Mouse (Mus musculus): Measurements from ENCODE around the gene Ifna14.
"Not testable (repeated sequence)": the region's sequence is repeated elsewhere in the genome, so short reads cannot be mapped to it uniquely, and the experiment has no call there.

Gene Ifna14

DNA sequence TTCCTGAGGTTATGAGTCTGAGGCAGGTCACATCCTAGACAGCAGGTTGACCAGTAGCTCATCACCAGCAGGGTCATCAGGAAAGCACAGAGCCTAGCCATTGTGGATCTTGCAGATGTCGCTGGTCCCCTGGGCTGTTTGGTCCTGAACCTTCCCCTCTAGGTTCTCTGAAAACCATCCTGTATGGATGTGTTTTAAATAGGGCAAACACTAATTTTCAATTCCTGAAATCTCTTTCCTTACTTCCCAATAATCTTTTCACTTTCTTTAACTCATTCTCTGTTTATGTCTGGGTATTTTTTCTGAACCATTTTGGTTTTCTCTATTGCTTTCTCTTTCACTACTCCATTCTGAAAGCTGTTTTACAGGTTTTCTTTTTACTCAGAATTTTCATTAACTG, at the start of gene Ifna14:
Ifna14 (minus strand) TSS at position 101 of the 400 bp plus-strand sequence.
- no peak for DNase-seq (ENCODE audit: inconsistent age in 2 of 2, low spot score in 1 of 2)

- DNase-seq (ENCODE audit: inconsistent age in 2 of 2, low spot score in 1 of 2), result no peak
Observed at GRCm38 (mm10) chr4:88603276-88603675, 31.7 kb upstream of the Ifna14 start, which contains the start of gene Ifna12. Gene Ifna12, minus strand, starts transcription at chr4:88603376.

- no peak for DNase-seq (ENCODE audit: inconsistent age in 2 of 2, low spot score in 1 of 2)
Observed at GRCm38 (mm10) chr4:88592285-88592684, 20.7 kb upstream of the Ifna14 start, which contains the start of gene Ifna9. Gene Ifna9, minus strand, starts transcription at chr4:88592385.

- no peak for DNase-seq (ENCODE audit: inconsistent age in 2 of 2, low spot score in 1 of 2)
Observed at GRCm38 (mm10) chr4:88561791-88562190, 9.8 kb downstream of the Ifna14 start.

- DNase-seq (ENCODE audit: inconsistent age in 2 of 2, low spot score in 1 of 2), result not testable (repeated sequence)
Observed at GRCm38 (mm10) chr4:88558145-88558544, 13.5 kb downstream of the Ifna14 start, which contains the start of gene Ifna15. Gene Ifna15, minus strand, starts transcription at chr4:88558245.

- peak; percentile 79 to 94 for DNase-seq (ENCODE audit: inconsistent age in 2 of 2, low spot score in 1 of 2)
Observed at GRCm38 (mm10) chr4:88550161-88550945, 21.2 kb downstream of the Ifna14 start.

GRCm38 (mm10) chr4:88547986-88548385, 23.6 kb downstream of the Ifna14 start:
- no peak for DNase-seq (ENCODE audit: inconsistent age in 2 of 2, low spot score in 1 of 2)

DNA sequence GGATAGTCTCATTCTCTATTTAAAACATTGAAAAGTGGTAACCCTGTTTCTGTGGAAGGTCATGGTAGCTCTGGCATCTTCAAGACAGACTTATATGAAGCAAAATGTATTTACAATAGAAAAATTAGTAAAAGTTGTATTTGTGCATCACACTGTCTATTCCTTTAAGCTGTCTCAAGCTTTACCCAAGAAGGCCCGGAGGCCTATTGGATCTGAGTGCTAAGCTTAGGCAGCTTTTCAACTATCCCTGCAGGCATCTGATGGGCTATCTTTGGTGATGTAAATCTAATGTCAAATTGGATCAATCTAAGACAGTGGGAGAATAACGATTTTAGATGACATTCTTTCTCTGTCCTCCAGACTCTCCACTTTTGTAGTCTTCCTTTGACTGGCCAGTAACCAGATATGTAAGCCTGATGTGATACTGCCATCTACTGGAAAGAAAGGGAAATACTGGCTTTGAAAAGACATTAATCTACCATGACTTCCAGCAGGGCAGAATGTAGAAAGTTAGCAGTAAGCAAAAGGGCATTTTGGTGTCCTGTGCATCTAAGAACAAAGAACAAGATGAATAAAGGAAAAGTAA, 27.9 kb downstream of the Ifna14 start:
- peak in 1 of 2 experiments; percentile 90 for DNase-seq (ENCODE audit: inconsistent age in 2 of 2, low spot score in 1 of 2)

GRCm38 (mm10) chr4:88537328-88537727, 34.3 kb downstream of the Ifna14 start:
- peak in 1 of 2 experiments; percentile 85 for DNase-seq (ENCODE audit: inconsistent age in 2 of 2, low spot score in 1 of 2)

DNA sequence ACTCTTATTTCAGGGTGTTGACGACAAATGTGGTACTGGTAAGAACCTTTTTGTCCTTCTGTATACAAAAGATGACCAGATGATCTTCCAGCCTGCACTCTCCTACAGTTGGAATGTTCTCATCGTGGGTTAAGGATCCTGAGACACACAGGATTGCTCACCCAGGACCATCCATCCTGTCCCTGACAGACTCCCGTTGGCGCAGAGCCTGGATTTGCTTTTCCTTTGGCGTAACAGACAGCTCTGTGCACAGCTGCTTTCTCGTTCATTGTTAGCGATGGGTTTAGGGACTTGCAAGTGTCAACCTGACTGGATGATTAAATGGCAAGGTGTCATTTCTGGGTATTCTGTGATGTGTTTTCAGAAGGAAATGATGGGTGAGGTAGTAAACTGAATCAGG, 35.0 kb downstream of the Ifna14 start:
- DNase-seq (ENCODE audit: inconsistent age in 2 of 2, low spot score in 1 of 2), result peak; percentile 67 to 80

- no peak for DNase-seq (ENCODE audit: inconsistent age in 2 of 2, low spot score in 1 of 2)
Observed at GRCm38 (mm10) chr4:88535742-88536141, 35.9 kb downstream of the Ifna14 start.

DNA sequence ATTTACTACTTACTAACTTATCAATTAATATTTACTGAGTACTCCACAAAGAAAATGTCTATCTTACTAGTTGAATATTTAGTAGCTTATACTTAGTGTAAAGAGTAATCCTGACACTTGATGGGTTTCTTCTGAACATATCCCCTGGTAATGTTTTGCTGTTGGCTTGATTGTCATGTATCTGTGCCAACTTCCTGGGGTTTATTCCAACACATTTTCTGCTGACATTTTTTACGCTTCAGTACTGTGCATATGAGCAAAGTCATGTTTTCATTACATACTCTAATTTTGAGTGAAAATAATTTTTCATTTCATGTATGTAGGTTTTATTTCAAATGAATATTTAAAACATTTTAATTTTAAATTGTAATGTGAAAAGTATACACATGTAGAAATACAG, 36.7 kb downstream of the Ifna14 start:
- DNase-seq (ENCODE audit: inconsistent age in 2 of 2, low spot score in 1 of 2), result no peak

GRCm38 (mm10) chr4:88533499-88533898, 38.1 kb downstream of the Ifna14 start:
- DNase-seq (ENCODE audit: inconsistent age in 2 of 2, low spot score in 1 of 2), result no peak

- peak in 1 of 2 experiments; percentile 67 for DNase-seq (ENCODE audit: inconsistent age in 2 of 2, low spot score in 1 of 2)
Observed at GRCm38 (mm10) chr4:88530892-88531291, 40.7 kb downstream of the Ifna14 start.

GRCm38 (mm10) chr4:88530271-88530670, 41.3 kb downstream of the Ifna14 start:
- DNase-seq (ENCODE audit: inconsistent age in 2 of 2, low spot score in 1 of 2), result peak; percentile 42 to 78

DNA sequence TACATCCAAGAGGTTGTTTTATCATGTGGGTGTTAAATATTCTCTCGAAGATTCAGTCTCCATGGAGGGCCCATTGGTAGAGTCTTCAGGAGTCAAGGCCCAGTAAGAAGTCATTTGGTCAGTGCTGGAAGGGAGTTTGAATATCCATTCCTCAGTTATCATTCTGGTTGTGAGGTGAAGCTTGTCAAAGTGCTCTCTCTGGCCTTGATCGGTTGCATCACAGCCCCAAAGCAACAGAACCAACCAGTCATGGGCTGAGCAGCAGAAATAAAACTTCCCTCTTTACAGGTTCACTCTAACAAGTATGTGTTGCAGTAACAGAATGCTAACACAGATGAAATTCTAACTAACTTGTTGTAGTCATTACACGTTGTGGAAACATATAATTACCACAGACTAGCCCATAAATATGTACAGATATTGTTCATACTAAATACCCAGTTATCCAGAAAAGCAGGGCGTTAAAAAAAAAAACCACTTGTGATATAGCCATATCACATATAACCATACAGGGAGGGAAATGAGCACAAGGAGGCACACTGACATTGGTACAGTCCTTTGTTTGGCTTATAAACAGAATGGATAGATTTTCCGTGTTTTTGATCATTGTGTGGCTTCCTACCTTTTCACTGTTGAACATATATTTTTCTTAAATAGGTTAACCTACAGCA, 45.1 kb downstream of the Ifna14 start:
- DNase-seq (ENCODE audit: inconsistent age in 2 of 2, low spot score in 1 of 2), result no peak

- DNase-seq (ENCODE audit: inconsistent age in 2 of 2, low spot score in 1 of 2), result peak in 1 of 2 experiments; percentile 39
Observed at GRCm38 (mm10) chr4:88525393-88525792, 46.2 kb downstream of the Ifna14 start.

GRCm38 (mm10) chr4:88523241-88523640, 48.4 kb downstream of the Ifna14 start:
- DNase-seq (ENCODE audit: inconsistent age in 2 of 2, low spot score in 1 of 2), result peak; percentile 34 to 79

- no peak for DNase-seq (ENCODE audit: inconsistent age in 2 of 2, low spot score in 1 of 2)
Observed at GRCm38 (mm10) chr4:88522674-88523073, 48.9 kb downstream of the Ifna14 start, which contains the start of gene Ifnb1. Gene Ifnb1, minus strand, starts transcription at chr4:88522774.
